Mouse (Mus musculus): ENCODE measurements around the gene Plac1. TPM values are rescaled to one million over a fixed set of nuclear protein-coding genes. Genes with fewer than 3 reads are reported as not detected.
A peak's percentile ranks its signal among the peaks of the same experiment; 100 is the strongest.

The Plac1 gene
- not detected in 2 replicates for total RNA-seq (2012; rRNA removed)
- not detected in 2 replicates for total RNA-seq (2014; rRNA removed)
- not detected in 2 replicates for polyA plus RNA-seq (2012; ENCODE audit: insufficient read length, low read depth)

- Histone ChIP-seq H3K36me3 (replicated peaks in 1 of 2; ENCODE audit: control insufficient read depth in 1 of 2, insufficient read depth in 1 of 2, low read length in 1 of 2) (peaks cover 0 to 2% of the 10 kb centered on the region in 2 experiments), H3K4me3 (replicated peaks in 1 of 3; ENCODE audit: low read depth in 2 of 3, low read length in 2 of 3, poor library complexity in 1 of 3) (no peak within 1 kb of the TSS), H3K4me1 (ENCODE audit: control insufficient read depth in 1 of 2, insufficient read depth in 2 of 2) (no peaks in the 10 kb centered on the region), H3K9ac (ENCODE audit: insufficient read depth, low read depth) (no peak within 1 kb of the TSS), H3K79me2 (replicated peaks; ENCODE audit: control insufficient read depth, extremely low read depth, insufficient read depth, poor library complexity, severe bottlenecking) (no peaks in the 10 kb centered on the region), H3K27me3 (replicated peaks) (no peaks in the 10 kb centered on the region), H3K4me2 (ENCODE audit: insufficient read depth, low read depth, poor library complexity, severe bottlenecking) (no peak within 1 kb of the TSS), H3K9me3 (replicated peaks; ENCODE audit: low read length) (no peaks in the 10 kb centered on the region), H3K27ac (ENCODE audit: insufficient read depth, low read depth) (no peak within 1 kb of the TSS)
- in situ Hi-C loops (cut with MboI; ENCODE audit: low pct_ligation_motif_present, low pct_unique_long_range_greater_than_20kb, low sequenced_read_pairs) (no loop called here), dilution Hi-C loops (cut with MboI; ENCODE audit: extremely low pct_ligation_motif_present, extremely low pct_unique_long_range_greater_than_20kb, low sequenced_read_pairs) (no loop called here)
- TF ChIP-seq RAD21 (IDR thresholded peaks at IDR 0.05; ENCODE audit: low read depth, low read length) (peak; percentile 2), PAX5 (IDR thresholded peaks at IDR 0.05; ENCODE audit: low read length) (no peak), RCOR1 (conservative IDR thresholded peaks at IDR 0.05; ENCODE audit: low read depth, low read length) (no peak), JUN (IDR thresholded peaks at IDR 0.05; ENCODE audit: insufficient read depth, low read depth, low read length) (no peak)
- no peak for DNase-seq (ENCODE audit: extremely low read depth)
Measured at GRCm38 (mm10) chrX:53240011-53240410, at the start of gene Plac1. Gene Plac1, minus strand, starts transcription at chrX:53240111.

- Histone ChIP-seq H3K27me3 (replicated peaks) (no peaks in the 10 kb centered on the region), H3K36me3 (replicated peaks in 1 of 2; ENCODE audit: control insufficient read depth in 1 of 2, insufficient read depth in 1 of 2, low read length in 1 of 2) (no peaks in the 10 kb centered on the region), H3K4me1 (ENCODE audit: control insufficient read depth in 1 of 2, insufficient read depth in 2 of 2) (no peaks in the 10 kb centered on the region), H3K9ac (ENCODE audit: insufficient read depth, low read depth) (no peak overlapping the region), H3K79me2 (replicated peaks; ENCODE audit: control insufficient read depth, extremely low read depth, insufficient read depth, poor library complexity, severe bottlenecking) (no peaks in the 10 kb centered on the region), H3K4me3 (replicated peaks in 1 of 3; ENCODE audit: low read depth in 2 of 3, low read length in 2 of 3, poor library complexity in 1 of 3) (no peak overlapping the region), H3K9me3 (replicated peaks; ENCODE audit: low read length) (no peaks in the 10 kb centered on the region), H3K4me2 (ENCODE audit: insufficient read depth, low read depth, poor library complexity, severe bottlenecking) (no peak overlapping the region), H3K27ac (ENCODE audit: insufficient read depth, low read depth) (no peak overlapping the region)
- no peak for TF ChIP-seq USF1 (IDR thresholded peaks at IDR 0.05; ENCODE audit: low read depth, low read length)
- TF ChIP-seq MXI1 (IDR thresholded peaks at IDR 0.05; ENCODE audit: low read depth, low read length), result no peak
- no peak for TF ChIP-seq CHD2 (IDR thresholded peaks at IDR 0.05; ENCODE audit: low read length)
- no peak for TF ChIP-seq MYC (IDR thresholded peaks at IDR 0.05; ENCODE audit: low read depth, low read length)
- no peak for TF ChIP-seq HCFC1 (IDR thresholded peaks at IDR 0.05; ENCODE audit: low read depth, low read length)
- TF ChIP-seq CTCF (conservative IDR thresholded peaks at IDR 0.05 in 1 of 2, IDR thresholded peaks at IDR 0.05 in 1 of 2; ENCODE audit: low read depth in 2 of 2, low read length in 2 of 2), result no peak
- no peak for TF ChIP-seq EP300 (IDR thresholded peaks at IDR 0.05; ENCODE audit: low read length)
- no peak for TF ChIP-seq SIN3A (IDR thresholded peaks at IDR 0.05; ENCODE audit: low read length)
- no peak for TF ChIP-seq MAX (IDR thresholded peaks at IDR 0.05; ENCODE audit: low read length)
- TF ChIP-seq MAZ (IDR thresholded peaks at IDR 0.05; ENCODE audit: low read depth, low read length), result no peak
- TF ChIP-seq USF2 (conservative IDR thresholded peaks at IDR 0.05; ENCODE audit: low read depth, low read length), result no peak
- no peak for TF ChIP-seq GABPA (IDR thresholded peaks at IDR 0.05; ENCODE audit: insufficient replicate concordance, low read depth, low read length)
- TF ChIP-seq ETS1 (conservative IDR thresholded peaks at IDR 0.05; ENCODE audit: low read depth, low read length), result no peak
- TF ChIP-seq ZKSCAN1 (IDR thresholded peaks at IDR 0.05; ENCODE audit: borderline replicate concordance, low read depth, low read length), result no peak
- no peak for TF ChIP-seq NRF1 (IDR thresholded peaks at IDR 0.05; ENCODE audit: low read depth, low read length)
- no peak for TF ChIP-seq ZNF384 (IDR thresholded peaks at IDR 0.05; ENCODE audit: low read depth, low read length)
- no peak for TF ChIP-seq TBP (conservative IDR thresholded peaks at IDR 0.05; ENCODE audit: low read depth, low read length)
- dilution Hi-C loops (cut with MboI; ENCODE audit: extremely low pct_ligation_motif_present, extremely low pct_unique_long_range_greater_than_20kb, low sequenced_read_pairs) (no loop called here), in situ Hi-C loops (cut with MboI; ENCODE audit: low pct_ligation_motif_present, low pct_unique_long_range_greater_than_20kb, low sequenced_read_pairs) (no loop called here)
- no peak for DNase-seq (ENCODE audit: extremely low read depth)
Measured at GRCm38 (mm10) chrX:53287924-53288323, 48.0 kb upstream of the Plac1 start.
